ENCODE assay signal across 13 mouse cellular contexts in the genomic region with DNA sequence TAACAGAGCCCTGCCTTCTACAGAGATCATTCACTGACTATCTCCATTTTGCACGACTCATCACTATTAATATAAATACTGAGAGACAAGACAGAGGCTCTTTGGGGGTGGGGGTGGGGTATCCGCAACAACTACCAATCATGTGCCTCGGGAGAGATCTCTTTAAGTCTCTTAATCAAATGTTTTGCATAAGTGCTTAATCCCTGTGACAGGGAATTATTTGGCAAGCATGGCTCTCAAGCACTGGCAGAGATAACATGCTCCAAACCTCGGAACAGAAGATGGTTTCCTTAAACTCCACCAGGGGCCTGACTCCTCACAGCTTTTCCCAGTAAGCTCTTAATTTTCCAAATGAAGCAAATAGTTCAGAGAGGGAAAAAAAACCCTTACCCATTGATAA. TPM values are rescaled to one million over a fixed set of nuclear protein-coding genes. Genes with fewer than 3 reads are reported as not detected.
A peak's percentile ranks its signal among the peaks of the same experiment; 100 is the strongest.
DNase-seq lines count a peak whose midpoint lies in the region; ATAC-seq and TF ChIP-seq lines count a peak whose summit lies in the region.
"Had no signal": no experiment of that assay in that cellular context is flagged by ENCODE, and none has a peak within 500 bp of the region (broad histone marks: within the 10 kb centered on the region; RNA-seq: fewer than 3 reads in every experiment).

No protein-coding gene starts in this region.

- H3K4me3 ChIP-seq in heart, adult 2 months: no peak overlapping the region
- H3K4me3 ChIP-seq in heart, embryonic 12.5 days: no peak overlapping the region
- no peak overlapping the region for H3K4me3 ChIP-seq in midbrain, embryonic 10.5 days
- no peak overlapping the region for H3K4me3 ChIP-seq in midbrain, embryonic 16.5 days (ENCODE audit: low read depth, low read length)
- no peak overlapping the region for H3K4me3 ChIP-seq in embryonic facial prominence, embryonic 13.5 days
- no peak overlapping the region for H3K4me3 ChIP-seq in midbrain, embryonic 14.5 days (replicated peaks; ENCODE audit: low read depth, low read length)
- H3K4me3 ChIP-seq: hindbrain, embryonic 13.5 days had no signal

- no peaks in the 10 kb centered on the region for H3K27me3 ChIP-seq in heart, adult 2 months (ENCODE audit: control insufficient read depth, insufficient read depth, low read length)
- no peaks in the 10 kb centered on the region for H3K27me3 ChIP-seq in heart, embryonic 12.5 days (replicated peaks)
- H3K27me3 ChIP-seq in midbrain, embryonic 10.5 days (ENCODE audit: low read depth, poor library complexity, severe bottlenecking): no peaks in the 10 kb centered on the region
- H3K27me3 ChIP-seq in midbrain, embryonic 16.5 days (ENCODE audit: control insufficient read depth, insufficient read depth, low read depth, low read length): no peaks in the 10 kb centered on the region
- H3K27me3 ChIP-seq in embryonic facial prominence, embryonic 13.5 days: no peaks in the 10 kb centered on the region
- H3K27me3 ChIP-seq in midbrain, embryonic 14.5 days (ENCODE audit: control insufficient read depth, insufficient read depth, low read length): no peaks in the 10 kb centered on the region
- H3K27me3 ChIP-seq: hindbrain, embryonic 13.5 days had no signal

- peaks cover 26% of the 10 kb centered on the region for H3K36me3 ChIP-seq in heart, adult 2 months (ENCODE audit: control insufficient read depth, insufficient read depth, low read length)
- H3K36me3 ChIP-seq in heart, embryonic 12.5 days: peaks cover 13% of the 10 kb centered on the region
- peaks cover 51% of the 10 kb centered on the region for H3K36me3 ChIP-seq in midbrain, embryonic 10.5 days
- peaks cover 11% of the 10 kb centered on the region for H3K36me3 ChIP-seq in midbrain, embryonic 16.5 days (ENCODE audit: control insufficient read depth, insufficient read depth, low read length)
- peaks cover 18% of the 10 kb centered on the region for H3K36me3 ChIP-seq in embryonic facial prominence, embryonic 13.5 days
- peaks cover 26% of the 10 kb centered on the region for H3K36me3 ChIP-seq in midbrain, embryonic 14.5 days (ENCODE audit: control insufficient read depth, insufficient read depth, low read length)

- TF ChIP-seq CTCF in heart, adult 2 months (IDR thresholded peaks at IDR 0.05): no peak

- WGBS in heart, adult 2 months: 38% methylated on average over 4 of the region's 4 CpGs
- 35% methylated on average over 4 of the region's 4 CpGs for WGBS in heart, embryonic 12.5 days
- WGBS in midbrain, embryonic 10.5 days: 67% methylated on average over 4 of the region's 4 CpGs
- 26% methylated on average over 4 of the region's 4 CpGs for WGBS in midbrain, embryonic 16.5 days
- 48% methylated on average over 4 of the region's 4 CpGs for WGBS in embryonic facial prominence, embryonic 13.5 days
- 22% methylated on average over 4 of the region's 4 CpGs for WGBS in midbrain, embryonic 14.5 days

- peaks cover 17% of the 10 kb centered on the region for H3K4me1 ChIP-seq in heart, adult 2 months (ENCODE audit: control insufficient read depth, insufficient read depth, low read length)
- peaks cover 29% of the 10 kb centered on the region for H3K4me1 ChIP-seq in heart, embryonic 12.5 days (replicated peaks)
- H3K4me1 ChIP-seq in midbrain, embryonic 10.5 days: peaks cover 56% of the 10 kb centered on the region
- peaks cover 35% of the 10 kb centered on the region for H3K4me1 ChIP-seq in midbrain, embryonic 16.5 days (ENCODE audit: control insufficient read depth, insufficient read depth, low read length)
- H3K4me1 ChIP-seq in embryonic facial prominence, embryonic 13.5 days: peaks cover 44% of the 10 kb centered on the region
- peaks cover 40% of the 10 kb centered on the region for H3K4me1 ChIP-seq in midbrain, embryonic 14.5 days (ENCODE audit: control insufficient read depth, insufficient read depth, low read length)

- peaks cover 5% of the 10 kb centered on the region; the same call in 1 of the 2 replicates for H3K79me2 ChIP-seq in heart, adult 2 months (replicated peaks; ENCODE audit: control insufficient read depth, insufficient read depth, low read length)

- H3K9ac ChIP-seq in heart, adult 2 months (ENCODE audit: low read depth, low read length): no peak overlapping the region
- H3K9ac ChIP-seq in heart, embryonic 12.5 days: no peak overlapping the region
- no peak overlapping the region for H3K9ac ChIP-seq in midbrain, embryonic 16.5 days (ENCODE audit: low read depth, low read length)
- H3K9ac ChIP-seq in embryonic facial prominence, embryonic 13.5 days: no peak overlapping the region
- H3K9ac ChIP-seq in midbrain, embryonic 14.5 days (replicated peaks; ENCODE audit: low read length): no peak overlapping the region
- H3K9ac ChIP-seq: hindbrain, embryonic 13.5 days had no signal

- peak overlapping the region; percentile 43; the same call in 1 of the 2 replicates for H3K27ac ChIP-seq in heart, adult 2 months
- no peak overlapping the region for H3K27ac ChIP-seq in heart, embryonic 12.5 days (ENCODE audit: poor library complexity, severe bottlenecking)
- H3K27ac ChIP-seq in midbrain, embryonic 10.5 days (replicated peaks): 0 out of 2 replicates have a peak overlapping the region, but pooled peaks have one; percentile 74
- no peak overlapping the region for H3K27ac ChIP-seq in midbrain, embryonic 16.5 days (ENCODE audit: low read length)
- peak overlapping the region; percentile 82; the same call in 1 of the 2 replicates for H3K27ac ChIP-seq in embryonic facial prominence, embryonic 13.5 days
- no peak overlapping the region for H3K27ac ChIP-seq in midbrain, embryonic 14.5 days (replicated peaks; ENCODE audit: low read depth, low read length)

- intact Hi-C loops in heart, adult 2 months (cut with DNase I): no loop called here

- TF ChIP-seq POLR2A in heart, adult 2 months (IDR thresholded peaks at IDR 0.05; ENCODE audit: insufficient read depth, low read depth, low read length): no peak

- no peaks in the 10 kb centered on the region for H3K9me3 ChIP-seq in heart, embryonic 12.5 days (replicated peaks)
- H3K9me3 ChIP-seq in midbrain, embryonic 10.5 days (replicated peaks): no peaks in the 10 kb centered on the region
- H3K9me3 ChIP-seq in midbrain, embryonic 16.5 days (replicated peaks; ENCODE audit: control insufficient read depth, low read length, poor library complexity, severe bottlenecking): no peaks in the 10 kb centered on the region
- H3K9me3 ChIP-seq in embryonic facial prominence, embryonic 13.5 days: no peaks in the 10 kb centered on the region
- no peaks in the 10 kb centered on the region for H3K9me3 ChIP-seq in midbrain, embryonic 14.5 days (ENCODE audit: control insufficient read depth, low read length)
- H3K9me3 ChIP-seq: hindbrain, embryonic 13.5 days had no signal

- no peak for DNase-seq in heart, adult 2 months
- no peak for DNase-seq in midbrain, embryonic 10.5 days (ENCODE audit: low spot score)
- peak; percentile 52 for DNase-seq in midbrain, embryonic 14.5 days
- no peak for DNase-seq in kidney, postnatal 14 days
- DNase-seq: kidney, postnatal 36 days; thymus, postnatal 14 days had no signal

- no peak for ATAC-seq in heart, embryonic 12.5 days (ENCODE audit: insufficient number of reproducible peaks, low FRiP score)
- no peak for ATAC-seq in midbrain, embryonic 16.5 days
- ATAC-seq in embryonic facial prominence, embryonic 13.5 days (ENCODE audit: insufficient number of reproducible peaks, insufficient read depth, low FRiP score, low TSS enrichment, low read depth): no peak
- 0 out of 2 replicates have a peak, but pooled peaks have one; percentile 42 for ATAC-seq in midbrain, embryonic 14.5 days (ENCODE audit: low FRiP score, low TSS enrichment)
- ATAC-seq in monocyte, adult 5-6 weeks (replicated peaks; ENCODE audit: insufficient number of reproducible peaks, low FRiP score, low TSS enrichment, poor library complexity, severe bottlenecking): no peak
- ATAC-seq: intestine, postnatal 0 days had no signal

- H3K4me2 ChIP-seq in heart, embryonic 12.5 days: no peak overlapping the region
- H3K4me2 ChIP-seq in midbrain, embryonic 16.5 days (ENCODE audit: low read length): no peak overlapping the region
- H3K4me2 ChIP-seq in embryonic facial prominence, embryonic 13.5 days: no peak overlapping the region
- H3K4me2 ChIP-seq in midbrain, embryonic 14.5 days (ENCODE audit: low read length): no peak overlapping the region

- no peak for TF ChIP-seq EP300 in heart, adult 2 months (IDR thresholded peaks at IDR 0.05; ENCODE audit: insufficient read depth, low read depth, low read length)

RNA-seq across cellular contexts. Expression of gene Rgmb, which starts 22.8 kb away (rescaled TPM):
- total RNA-seq in heart, adult 2 months (2021): 10 to 100 TPM; 21.7 to 25.5 TPM
- 17.2 and 19.5 TPM in 2 replicates for polyA plus RNA-seq in heart, adult 2 months (2012; rRNA removed)
- 13.8 and 15.6 TPM in 2 replicates for polyA plus RNA-seq in heart, embryonic 12.5 days (2016; fragmentation: Nextera tagmentation; extraction: Ambion mirVana)
- 27.6 and 43.0 TPM in 2 replicates for polyA plus RNA-seq in midbrain, embryonic 10.5 days (2016; fragmentation: Nextera tagmentation; extraction: Ambion mirVana)
- polyA plus RNA-seq in midbrain, embryonic 16.5 days (2015; fragmentation: Nextera tagmentation; extraction: Ambion mirVana): 56.8 and 57.1 TPM in 2 replicates
- 14.3 and 18.8 TPM in 2 replicates for polyA plus RNA-seq in embryonic facial prominence, embryonic 13.5 days (2015; fragmentation: Nextera tagmentation; extraction: Ambion mirVana)
- polyA plus RNA-seq in midbrain, embryonic 14.5 days (2014; fragmentation: Nextera tagmentation; extraction: Ambion mirVana): 76.4 and 107 TPM in 2 replicates
- total RNA-seq in monocyte, adult 5-6 weeks (2017): 2.4 to 4.4 TPM (median 3.0 TPM) in 3 replicates
- total RNA-seq: common myeloid progenitor, adult 5-6 weeks had no signal

Comparison
In these comparisons a context has a peak if more than half of its experiments do, and no peak if none do; other contexts are left out.
1. H3K27ac ChIP-seq: peak in heart, adult 2 months (single experiment), midbrain, embryonic 10.5 days (single experiment) and embryonic facial prominence, embryonic 13.5 days (single experiment); none in heart, embryonic 12.5 days (single experiment), midbrain, embryonic 16.5 days (single experiment) and midbrain, embryonic 14.5 days (single experiment).